Mouse (Mus musculus) stomach, postnatal 0 days (tissue): ENCODE results near the gene Cntnap2.

Experiments
- CTCF ChIP-seq: IDR thresholded peaks from 2 replicates; pipeline ENCODE4 v1.5.1; 2016; ENCODE audit warnings: antibody characterized with exemption, low read depth, mild to moderate bottlenecking, moderate library complexity
- EP300 ChIP-seq: optimal IDR thresholded peaks from 2 replicates; pipeline ENCODE3; 2016; ENCODE audit warnings: antibody characterized with exemption

DNA sequence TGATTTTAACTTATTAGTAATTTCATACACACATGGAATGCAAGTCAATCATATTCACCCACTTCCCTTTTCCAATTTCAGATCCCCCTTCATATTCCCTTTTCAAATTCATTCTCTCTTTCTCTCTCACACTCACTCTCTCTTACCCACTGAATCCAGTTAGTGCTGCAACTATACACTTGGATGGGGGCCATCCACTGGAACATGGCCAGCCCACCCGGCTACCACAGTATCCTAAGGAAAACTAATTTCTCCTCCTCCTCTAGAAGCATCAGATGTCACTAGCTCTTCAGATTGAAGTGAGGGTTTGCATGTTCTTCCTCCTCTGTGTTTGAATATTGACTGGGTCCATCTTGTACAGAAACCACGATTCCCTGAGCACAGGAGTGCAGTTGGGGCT is 1827.1 kb downstream of the Cntnap2 start:
- TF ChIP-seq CTCF (no peak), EP300 (no peak)
